Mouse (Mus musculus) forebrain, embryonic 11.5 days (tissue): ENCODE results near the gene Zfhx3. TPM values are rescaled to one million over a fixed set of nuclear protein-coding genes. Genes with fewer than 3 reads are reported as not detected.

Experiments
- ATAC-seq: fragments of 200-750 bp; cut with Nextera tagmentation; replicated peaks from 2 replicates; pipeline ENCODE4 v1.8.0; 2017; ENCODE audit warnings: moderate TSS enrichment; ENCODE audit not compliant: low FRiP score
- DNase-seq: peaks from one replicate; pipeline ENCODE4 v3.0.0-alpha.2; 2017; ENCODE audit warnings: low spot score
- H3K27ac ChIP-seq: fragments of 300-500 bp; sonication (generic); 2 replicates; pipeline ENCODE4 v1.5.1; 2014; ENCODE audit warnings: low read depth, low read length
- H3K27me3 ChIP-seq: fragments of 300-500 bp; sonication (generic); 2 replicates; pipeline ENCODE4 v1.6.1; 2014; ENCODE audit warnings: mild to moderate bottlenecking, low read length, mixed read lengths; ENCODE audit not compliant: control insufficient read depth, insufficient read depth
- H3K36me3 ChIP-seq: fragments of 300-500 bp; sonication (generic); 2 replicates; pipeline ENCODE4 v1.6.1; 2014; ENCODE audit warnings: mild to moderate bottlenecking, low read length, moderate library complexity, mixed read lengths; ENCODE audit not compliant: control insufficient read depth, insufficient read depth
- H3K4me1 ChIP-seq: fragments of 300-500 bp; sonication (generic); replicated peaks from 2 replicates; pipeline ENCODE4 v1.6.1; 2014; ENCODE audit warnings: low read length, mixed read lengths; ENCODE audit not compliant: control insufficient read depth, insufficient read depth
- H3K4me2 ChIP-seq: fragments of 300-500 bp; sonication (generic); 2 replicates; pipeline ENCODE4 v1.6.1; 2014; ENCODE audit warnings: low read depth, mild to moderate bottlenecking, low read length, moderate library complexity, mixed read lengths; ENCODE audit not compliant: severe bottlenecking
- H3K4me3 ChIP-seq: fragments of 300-500 bp; sonication (generic); 2 replicates; pipeline ENCODE4 v1.5.1; 2014; ENCODE audit warnings: low read depth, low read length
- H3K9ac ChIP-seq: fragments of 300-500 bp; sonication (generic); 2 replicates; pipeline ENCODE4 v1.6.1; 2014; ENCODE audit warnings: low read length
- H3K9me3 ChIP-seq: fragments of 300-500 bp; sonication (generic); 2 replicates; pipeline ENCODE4 v1.6.1; 2016; ENCODE audit warnings: low read length, mixed read lengths; ENCODE audit not compliant: control insufficient read depth
- WGBS: fragments of 180-500 bp; shearing (Covaris S2); extraction: QIAGEN DNeasy Blood & Tissue Kit; methylation state at CpG from one replicate; pipeline ENCODE4 v1.1.7; 2014; 5-methylcytosine and 5-hydroxymethylcytosine counted together
- polyA plus RNA-seq: library from polyadenylated mRNA; unstranded; fragments of >200 nt; fragmentation: Nextera tagmentation; extraction: Ambion mirVana; gene quantifications from 2 replicates; pipeline ENCODE4 v1.2.1, GENCODE M21; 2014

The Zfhx3 gene
- polyA plus RNA-seq, 1 experiment from 2014 or later, result 22.9 TPM

GRCm38 (mm10) chr8:108882073-108882472, 939.6 kb downstream of the Zfhx3 start:
- DNase-seq (no peak), ATAC-seq (no peak)
- H3K4me2 ChIP-seq, result no peak overlapping the region
- H3K9me3 ChIP-seq, result no peaks in the 10 kb centered on the region
- H3K4me3 ChIP-seq, result no peak overlapping the region
- 83% methylated on average over 9 of the region's 9 CpGs for WGBS
- H3K9ac ChIP-seq, result no peak overlapping the region
- H3K27me3 ChIP-seq, result no peaks in the 10 kb centered on the region
- no peak overlapping the region for H3K27ac ChIP-seq
- no peaks in the 10 kb centered on the region for H3K36me3 ChIP-seq
- H3K4me1 ChIP-seq, result peaks cover 15% of the 10 kb centered on the region; the same call in 1 of the 2 replicates

GRCm38 (mm10) chr8:108883381-108883780, 940.9 kb downstream of the Zfhx3 start:
- no peaks in the 10 kb centered on the region for H3K9me3 ChIP-seq
- no peak overlapping the region for H3K4me2 ChIP-seq
- peaks cover 15% of the 10 kb centered on the region; the same call in 1 of the 2 replicates for H3K4me1 ChIP-seq
- H3K4me3 ChIP-seq, result no peak overlapping the region
- no peaks in the 10 kb centered on the region for H3K36me3 ChIP-seq
- peaks cover 3% of the 10 kb centered on the region; the same call in 1 of the 2 replicates for H3K27me3 ChIP-seq
- 86% methylated on average over 6 of the region's 6 CpGs for WGBS
- H3K27ac ChIP-seq, result no peak overlapping the region
- no peak for DNase-seq
- no peak for ATAC-seq
- no peak overlapping the region for H3K9ac ChIP-seq

GRCm38 (mm10) chr8:108884947-108885346, 942.5 kb downstream of the Zfhx3 start:
- peaks cover 21% of the 10 kb centered on the region; the same call in 1 of the 2 replicates for H3K4me1 ChIP-seq
- no peak overlapping the region for H3K9ac ChIP-seq
- no peak overlapping the region for H3K27ac ChIP-seq
- no peak overlapping the region for H3K4me2 ChIP-seq
- H3K4me3 ChIP-seq, result no peak overlapping the region
- DNase-seq (no peak), ATAC-seq (no peak)
- peaks cover 3% of the 10 kb centered on the region; the same call in 1 of the 2 replicates for H3K27me3 ChIP-seq
- 50% methylated on average over 4 of the region's 4 CpGs for WGBS
- no peaks in the 10 kb centered on the region for H3K36me3 ChIP-seq
- H3K9me3 ChIP-seq, result no peaks in the 10 kb centered on the region

GRCm38 (mm10) chr8:108885450-108885849, 943.0 kb downstream of the Zfhx3 start:
- no peak overlapping the region for H3K27ac ChIP-seq
- no peak overlapping the region for H3K9ac ChIP-seq
- WGBS, result 48% methylated on average over 14 of the region's 14 CpGs
- H3K4me1 ChIP-seq, result peaks cover 21% of the 10 kb centered on the region; the same call in 1 of the 2 replicates
- no peak overlapping the region for H3K4me3 ChIP-seq
- no peak for DNase-seq
- no peak overlapping the region for H3K4me2 ChIP-seq
- no peaks in the 10 kb centered on the region for H3K36me3 ChIP-seq
- H3K9me3 ChIP-seq, result no peaks in the 10 kb centered on the region
- ATAC-seq, result 0 out of 2 replicates have a peak, but pooled peaks have one; percentile 42
- H3K27me3 ChIP-seq, result peaks cover 3% of the 10 kb centered on the region; the same call in 1 of the 2 replicates

DNA sequence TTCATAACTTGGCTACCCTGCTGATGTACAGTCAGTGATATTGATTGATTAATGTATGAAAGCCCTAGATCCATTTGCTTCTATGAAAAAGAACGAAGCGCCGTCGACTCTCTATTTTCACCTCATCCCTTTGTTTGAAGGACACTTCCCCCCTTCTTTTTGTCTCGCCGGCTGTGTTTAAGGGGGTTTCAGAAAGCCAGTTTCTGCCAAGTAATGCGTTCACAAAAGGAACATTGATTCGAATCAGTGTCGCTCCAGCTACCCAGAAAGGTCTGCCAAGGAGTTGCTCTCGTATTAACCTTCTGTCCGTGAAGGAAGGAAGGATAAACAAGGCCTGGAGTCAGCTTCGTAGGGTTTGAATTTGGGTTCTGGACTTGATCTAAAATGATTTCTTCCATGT, 943.4 kb downstream of the Zfhx3 start:
- H3K9me3 ChIP-seq, result no peaks in the 10 kb centered on the region
- no peak for DNase-seq
- no peak overlapping the region for H3K9ac ChIP-seq
- H3K36me3 ChIP-seq, result no peaks in the 10 kb centered on the region
- H3K27ac ChIP-seq, result no peak overlapping the region
- H3K4me2 ChIP-seq, result no peak overlapping the region
- H3K4me3 ChIP-seq, result no peak overlapping the region
- no peak for ATAC-seq
- 31% methylated on average over 12 of the region's 12 CpGs for WGBS
- H3K27me3 ChIP-seq, result peaks cover 3% of the 10 kb centered on the region; the same call in 1 of the 2 replicates
- peaks cover 21% of the 10 kb centered on the region; the same call in 1 of the 2 replicates for H3K4me1 ChIP-seq

DNA sequence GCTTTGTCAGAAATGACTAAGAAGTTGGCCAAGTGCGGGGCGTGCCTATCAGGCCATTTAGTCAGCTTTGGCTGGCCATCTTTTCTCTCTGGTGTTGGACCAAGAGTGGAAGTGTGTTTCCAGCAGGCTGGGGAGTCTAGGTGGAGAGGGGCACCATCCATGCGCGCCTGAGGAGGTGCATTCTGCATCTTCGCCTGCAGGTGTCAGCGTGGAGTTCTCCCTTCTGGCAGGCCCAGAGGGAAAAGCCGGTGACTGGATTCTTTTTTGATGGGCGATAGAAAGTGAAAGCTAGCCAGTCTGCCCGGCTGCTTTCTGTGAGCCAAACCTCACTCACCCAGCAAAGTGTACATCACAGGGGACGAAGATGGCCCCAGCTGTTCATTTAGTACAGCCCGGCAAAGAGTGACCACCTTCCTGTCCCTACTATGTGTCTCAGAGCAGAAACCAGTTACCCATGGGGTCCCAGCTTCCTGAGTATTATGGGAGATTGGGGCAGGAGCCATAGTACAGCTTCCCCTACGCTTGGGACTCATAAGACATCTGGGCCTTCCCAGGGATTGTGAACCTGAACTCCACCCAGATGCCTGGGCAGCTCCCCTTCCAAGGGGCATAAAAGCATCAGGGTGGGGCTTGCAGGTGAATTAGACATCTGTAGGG, 944.3 kb downstream of the Zfhx3 start:
- ATAC-seq (peak; percentile 10; the same call in 1 of the 2 replicates), DNase-seq (peak; percentile 87)
- no peak overlapping the region for H3K4me3 ChIP-seq

DNA sequence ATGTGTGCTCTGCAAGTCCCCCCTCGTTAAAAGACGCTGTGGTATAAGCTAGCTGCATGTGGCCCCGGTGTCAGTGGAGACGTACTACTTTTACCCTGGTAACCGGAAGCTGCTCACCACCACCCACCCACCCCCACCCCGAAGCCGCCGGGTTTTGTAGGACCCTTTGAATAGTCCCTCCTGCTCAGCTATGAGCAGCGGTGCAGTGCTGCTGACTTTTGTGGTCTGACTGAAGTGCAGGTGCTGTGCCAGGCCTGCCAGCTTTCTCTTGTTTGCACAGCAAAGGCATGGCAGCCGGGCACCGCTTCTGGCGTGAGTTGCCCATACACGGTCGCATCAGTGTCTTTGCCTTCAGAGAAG, 944.8 kb downstream of the Zfhx3 start:
- WGBS, result 65% methylated on average over 14 of the region's 14 CpGs
- Histone ChIP-seq H3K27ac (no peak overlapping the region), H3K27me3 (peaks cover 3% of the 10 kb centered on the region; the same call in 1 of the 2 replicates), H3K4me1 (peaks cover 21% of the 10 kb centered on the region; the same call in 1 of the 2 replicates), H3K4me2 (no peak overlapping the region), H3K9ac (no peak overlapping the region), H3K9me3 (no peaks in the 10 kb centered on the region), H3K4me3 (no peak overlapping the region), H3K36me3 (no peaks in the 10 kb centered on the region)
- ATAC-seq (no peak), DNase-seq (no peak)

More for the DNA sequence above, 944.3 kb downstream of the Zfhx3 start:
- H3K27ac ChIP-seq, result no peak overlapping the region
- H3K4me2 ChIP-seq, result peak overlapping the region; percentile 31; the same call in 1 of the 2 replicates
- H3K27me3 ChIP-seq, result peaks cover 3% of the 10 kb centered on the region; the same call in 1 of the 2 replicates
- WGBS, result 26% methylated on average over 12 of the region's 12 CpGs
- no peak overlapping the region for H3K9ac ChIP-seq
- H3K36me3 ChIP-seq, result no peaks in the 10 kb centered on the region
- peaks cover 21% of the 10 kb centered on the region; the same call in 1 of the 2 replicates for H3K4me1 ChIP-seq
- H3K9me3 ChIP-seq, result no peaks in the 10 kb centered on the region

DNA sequence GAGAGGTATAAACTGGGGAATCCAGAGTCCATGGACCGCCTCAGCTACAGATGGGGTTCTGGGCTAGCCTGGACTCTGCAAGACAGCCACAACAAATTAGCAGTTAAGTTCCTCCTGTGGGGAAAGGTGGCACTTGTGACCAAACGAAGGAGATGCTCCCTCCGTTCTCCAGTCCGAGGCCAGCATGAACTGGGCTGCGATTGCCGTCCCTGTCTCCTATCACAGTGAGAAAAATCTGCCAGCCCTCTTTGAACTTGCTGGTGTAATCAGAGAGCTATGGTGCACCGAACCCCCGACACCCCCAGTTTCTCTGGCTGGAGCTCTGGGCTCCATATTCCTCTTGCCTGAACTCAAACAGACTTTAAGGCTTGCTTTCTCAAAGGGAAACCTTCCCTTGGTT, 945.4 kb downstream of the Zfhx3 start:
- H3K4me2 ChIP-seq, result no peak overlapping the region
- DNase-seq (no peak), ATAC-seq (no peak)
- H3K4me3 ChIP-seq, result no peak overlapping the region
- H3K9ac ChIP-seq, result no peak overlapping the region
- WGBS, result 83% methylated on average over 8 of the region's 8 CpGs
- no peaks in the 10 kb centered on the region for H3K36me3 ChIP-seq
- H3K4me1 ChIP-seq, result peaks cover 21% of the 10 kb centered on the region; the same call in 1 of the 2 replicates
- no peak overlapping the region for H3K27ac ChIP-seq
- peaks cover 3% of the 10 kb centered on the region; the same call in 1 of the 2 replicates for H3K27me3 ChIP-seq
- no peaks in the 10 kb centered on the region for H3K9me3 ChIP-seq
